Mouse (Mus musculus) testis, adult 2 months (tissue): Measurements from ENCODE around the gene Bloc1s6.

Experiments used
- CTCF ChIP-seq: fragments of 200-500 bp; IDR thresholded peaks from 2 replicates; pipeline ENCODE4 v1.5.1; 2012; ENCODE audit warnings: low read depth, mild to moderate bottlenecking, inconsistent platforms, low read length, moderate library complexity; ENCODE audit not compliant: control insufficient read depth, insufficient read depth, insufficient replicate concordance
- POLR2A ChIP-seq: fragments of 200-500 bp; IDR thresholded peaks from 2 replicates; pipeline ENCODE4 v1.6.1; 2012; ENCODE audit warnings: low read depth, mild to moderate bottlenecking, inconsistent platforms, low read length, moderate library complexity; ENCODE audit not compliant: control insufficient read depth

GRCm38 (mm10) chr2:122775491-122775890, 37.2 kb downstream of the Bloc1s6 start:
- TF ChIP-seq POLR2A (no peak), CTCF (no peak)
